Mouse (Mus musculus): ENCODE results near the gene Olfr693. TPM values are rescaled to one million over a fixed set of nuclear protein-coding genes. Genes with fewer than 3 reads are reported as not detected.
"Not testable (repeated sequence)": the region's sequence is repeated elsewhere in the genome, so short reads cannot be mapped to it uniquely, and the experiment has no call there.

Gene Olfr693
- not detected for total RNA-seq (2021)
- long read RNA-seq, experiment 1 = 0 reads
- long read RNA-seq, experiment 2 = 0 reads

- DNase-seq = no peak
- intact Hi-C loops (cut with DNase I; ENCODE audit: low total_unique reads) = no loop called here
Observed at GRCm38 (mm10) chr7:106680484-106680883, at the start of gene Olfr693. Gene Olfr693 (minus strand): TSS chr7:106680584.

- intact Hi-C loops (cut with DNase I; ENCODE audit: low total_unique reads); DNase-seq: not testable (repeated sequence)
Observed at GRCm38 (mm10) chr7:106725654-106726053, 45.3 kb upstream of the Olfr693 start.

GRCm38 (mm10) chr7:106716296-106716695 lies 35.9 kb upstream of the Olfr693 start, which contains the start of gene Olfr695:
Gene Olfr695 (minus strand): TSS chr7:106716396.
- DNase-seq = no peak
- intact Hi-C loops (cut with DNase I; ENCODE audit: low total_unique reads) = no loop called here

- no peak for DNase-seq
- intact Hi-C loops (cut with DNase I; ENCODE audit: low total_unique reads) = no loop called here
Observed at GRCm38 (mm10) chr7:106711463-106711862, 31.1 kb upstream of the Olfr693 start.

GRCm38 (mm10) chr7:106707705-106708104 lies 27.3 kb upstream of the Olfr693 start:
- intact Hi-C loops (cut with DNase I; ENCODE audit: low total_unique reads); DNase-seq: not testable (repeated sequence)

- no peak for DNase-seq
Observed at GRCm38 (mm10) chr7:106696891-106697290, 16.5 kb upstream of the Olfr693 start.

GRCm38 (mm10) chr7:106692976-106693375 lies 12.6 kb upstream of the Olfr693 start:
- intact Hi-C loops (cut with DNase I; ENCODE audit: low total_unique reads) = no loop called here

More at GRCm38 (mm10) chr7:106696891-106697290, 16.5 kb upstream of the Olfr693 start:
- intact Hi-C loops (cut with DNase I; ENCODE audit: low total_unique reads) = no loop called here

GRCm38 (mm10) chr7:106691714-106692113 lies 11.3 kb upstream of the Olfr693 start, which contains the start of gene Olfr694:
Gene Olfr694 (minus strand): TSS chr7:106691814.
- intact Hi-C loops (cut with DNase I; ENCODE audit: low total_unique reads) = no loop called here
- DNase-seq = no peak

More at GRCm38 (mm10) chr7:106692976-106693375, 12.6 kb upstream of the Olfr693 start:
- DNase-seq = no peak

GRCm38 (mm10) chr7:106685382-106685781 lies 5.0 kb upstream of the Olfr693 start:
- no peak for DNase-seq
- intact Hi-C loops (cut with DNase I; ENCODE audit: low total_unique reads) = no loop called here

- no peak for DNase-seq
- intact Hi-C loops (cut with DNase I; ENCODE audit: low total_unique reads) = no loop called here
Observed at GRCm38 (mm10) chr7:106652344-106652652, 28.1 kb downstream of the Olfr693 start.

- no peak for DNase-seq
- intact Hi-C loops (cut with DNase I; ENCODE audit: low total_unique reads) = no loop called here
Observed at GRCm38 (mm10) chr7:106651555-106652343, 28.6 kb downstream of the Olfr693 start.

- no peak for DNase-seq
- intact Hi-C loops (cut with DNase I; ENCODE audit: low total_unique reads) = no loop called here
Observed at GRCm38 (mm10) chr7:106649774-106650173, 30.6 kb downstream of the Olfr693 start.

GRCm38 (mm10) chr7:106645261-106645660 lies 35.1 kb downstream of the Olfr693 start:
- intact Hi-C loops (cut with DNase I; ENCODE audit: low total_unique reads) = no loop called here
- no peak for DNase-seq

- intact Hi-C loops (cut with DNase I; ENCODE audit: low total_unique reads) = no loop called here
- no peak for DNase-seq
Observed at GRCm38 (mm10) chr7:106644222-106644870, 36.0 kb downstream of the Olfr693 start.

GRCm38 (mm10) chr7:106640839-106641238 lies 39.5 kb downstream of the Olfr693 start:
- intact Hi-C loops (cut with DNase I; ENCODE audit: low total_unique reads) = no loop called here

GRCm38 (mm10) chr7:106635560-106635959 lies 44.8 kb downstream of the Olfr693 start:
- no peak for DNase-seq
- intact Hi-C loops (cut with DNase I; ENCODE audit: low total_unique reads) = no loop called here

More at GRCm38 (mm10) chr7:106640839-106641238, 39.5 kb downstream of the Olfr693 start:
- no peak for DNase-seq

Other genes starting within 250 kb of the Olfr693 start
- gene Olfr694, start 11.2 kb upstream of the Olfr693 start, total RNA-seq (2021) = not detected
- gene Olfr695, start 35.8 kb upstream of the Olfr693 start, total RNA-seq (2021) = not detected
- not detected for gene Olfr697, start 61.9 kb upstream of the Olfr693 start, total RNA-seq (2021)
- gene Olfr698, start 74.8 kb upstream of the Olfr693 start, total RNA-seq (2021) = not detected
- gene Olfr699, start 112.6 kb upstream of the Olfr693 start, total RNA-seq (2021) = not detected
- gene Olfr700, start 128.2 kb upstream of the Olfr693 start, total RNA-seq (2021) = not detected
- not detected for gene Olfr701, start 133.5 kb upstream of the Olfr693 start, total RNA-seq (2021)
- not detected for gene Olfr702, start 153.3 kb upstream of the Olfr693 start, total RNA-seq (2021)
- gene Olfr703, start 162.8 kb upstream of the Olfr693 start, total RNA-seq (2021) = not detected
- not detected for gene Olfr704, start 182.6 kb upstream of the Olfr693 start, total RNA-seq (2021)
- gene Olfr705, start 196.3 kb upstream of the Olfr693 start, total RNA-seq (2021) = not detected
- not detected for gene Olfr706, start 207.6 kb upstream of the Olfr693 start, total RNA-seq (2021)
- not detected for gene Olfr707, start 220.7 kb upstream of the Olfr693 start, total RNA-seq (2021)
- not detected for gene Olfr1532-ps1, start 227.4 kb upstream of the Olfr693 start, total RNA-seq (2021)